Mouse (Mus musculus): ENCODE results near the gene Capg. TPM values are rescaled to one million over a fixed set of nuclear protein-coding genes. Genes with fewer than 3 reads are reported as not detected.

Gene Capg
- polyA plus RNA-seq, 1 experiment from 2014 or later, result 27.2 TPM

- no peak overlapping the region for H3K9ac ChIP-seq (ENCODE audit: low read length)
- no peak overlapping the region for H3K27ac ChIP-seq (replicated peaks in 1 of 2; ENCODE audit: control insufficient read depth in 1 of 2, insufficient read depth in 1 of 2, low read depth in 2 of 2, low read length in 2 of 2)
- no peak overlapping the region for H3K4me3 ChIP-seq (ENCODE audit: control insufficient read depth in 1 of 2, insufficient read depth in 1 of 2, low read depth in 1 of 2, low read length in 2 of 2)
- no peak for ATAC-seq (ENCODE audit: insufficient number of reproducible peaks, insufficient read depth, low FRiP score, low read depth)
- H3K27me3 ChIP-seq (ENCODE audit: control insufficient read depth, insufficient read depth, low read length), result no peaks in the 10 kb centered on the region
- 97% methylated on average over 5 of the region's 5 CpGs for WGBS
- H3K4me1 ChIP-seq (ENCODE audit: control insufficient read depth in 2 of 2, insufficient read depth in 2 of 2, low read length in 2 of 2), result peaks cover 9 to 11% of the 10 kb centered on the region in 2 experiments; a peak in 3 of 4 replicates
- no peak overlapping the region for H3K4me2 ChIP-seq (ENCODE audit: low read length)
- H3K9me3 ChIP-seq (ENCODE audit: control insufficient read depth, low read length), result no peaks in the 10 kb centered on the region
- no peaks in the 10 kb centered on the region for H3K36me3 ChIP-seq (ENCODE audit: control insufficient read depth, insufficient read depth, low read length)
Observed at GRCm38 (mm10) chr6:72520904-72521303, 23.3 kb upstream of the Capg start.

- H3K9ac ChIP-seq (ENCODE audit: low read length), result no peak within 1 kb of the TSS
- H3K27ac ChIP-seq (replicated peaks in 1 of 2; ENCODE audit: control insufficient read depth in 1 of 2, insufficient read depth in 1 of 2, low read depth in 2 of 2, low read length in 2 of 2), result no peak within 1 kb of the TSS
- H3K27me3 ChIP-seq (ENCODE audit: control insufficient read depth, insufficient read depth, low read length), result no peaks in the 10 kb centered on the region
- 86% methylated on average over 5 of the region's 5 CpGs for WGBS
- no peak within 1 kb of the TSS for H3K4me2 ChIP-seq (ENCODE audit: low read length)
- no peaks in the 10 kb centered on the region for H3K9me3 ChIP-seq (ENCODE audit: control insufficient read depth, low read length)
- H3K36me3 ChIP-seq (ENCODE audit: control insufficient read depth, insufficient read depth, low read length), result no peaks in the 10 kb centered on the region
- peaks cover 9 to 11% of the 10 kb centered on the region in 2 experiments; a peak in 3 of 4 replicates for H3K4me1 ChIP-seq (ENCODE audit: control insufficient read depth in 2 of 2, insufficient read depth in 2 of 2, low read length in 2 of 2)
- no peak for ATAC-seq (ENCODE audit: insufficient number of reproducible peaks, insufficient read depth, low FRiP score, low read depth)
- H3K4me3 ChIP-seq (ENCODE audit: control insufficient read depth in 1 of 2, insufficient read depth in 1 of 2, low read depth in 1 of 2, low read length in 2 of 2), result no peak within 1 kb of the TSS
Observed at GRCm38 (mm10) chr6:72521607-72522006, 22.6 kb upstream of the Capg start, which contains the start of gene Sh2d6. Gene Sh2d6 (minus strand): TSS chr6:72521707.

- Histone ChIP-seq H3K9ac (ENCODE audit: low read length) (no peak overlapping the region), H3K27me3 (ENCODE audit: control insufficient read depth, insufficient read depth, low read length) (no peaks in the 10 kb centered on the region), H3K27ac (replicated peaks in 1 of 2; ENCODE audit: control insufficient read depth in 1 of 2, insufficient read depth in 1 of 2, low read depth in 2 of 2, low read length in 2 of 2) (no peak overlapping the region), H3K9me3 (ENCODE audit: control insufficient read depth, low read length) (no peaks in the 10 kb centered on the region), H3K4me1 (ENCODE audit: control insufficient read depth in 2 of 2, insufficient read depth in 2 of 2, low read length in 2 of 2) (peaks cover 9 to 11% of the 10 kb centered on the region in 2 experiments; a peak in 3 of 4 replicates), H3K4me2 (ENCODE audit: low read length) (no peak overlapping the region), H3K4me3 (ENCODE audit: control insufficient read depth in 1 of 2, insufficient read depth in 1 of 2, low read depth in 1 of 2, low read length in 2 of 2) (no peak overlapping the region), H3K36me3 (ENCODE audit: control insufficient read depth, insufficient read depth, low read length) (no peaks in the 10 kb centered on the region)
- 72% methylated on average over 5 of the region's 5 CpGs for WGBS
- ATAC-seq (ENCODE audit: insufficient number of reproducible peaks, insufficient read depth, low FRiP score, low read depth), result no peak
Observed at GRCm38 (mm10) chr6:72522288-72522687, 21.9 kb upstream of the Capg start.

- Histone ChIP-seq H3K9me3 (ENCODE audit: control insufficient read depth, low read length) (no peaks in the 10 kb centered on the region), H3K36me3 (ENCODE audit: control insufficient read depth, insufficient read depth, low read length) (no peaks in the 10 kb centered on the region), H3K27me3 (ENCODE audit: control insufficient read depth, insufficient read depth, low read length) (no peaks in the 10 kb centered on the region), H3K4me2 (ENCODE audit: low read length) (no peak overlapping the region), H3K4me3 (ENCODE audit: control insufficient read depth in 1 of 2, insufficient read depth in 1 of 2, low read depth in 1 of 2, low read length in 2 of 2) (no peak overlapping the region), H3K27ac (replicated peaks in 1 of 2; ENCODE audit: control insufficient read depth in 1 of 2, insufficient read depth in 1 of 2, low read depth in 2 of 2, low read length in 2 of 2) (no peak overlapping the region), H3K9ac (ENCODE audit: low read length) (no peak overlapping the region), H3K4me1 (ENCODE audit: control insufficient read depth in 2 of 2, insufficient read depth in 2 of 2, low read length in 2 of 2) (peaks cover 9 to 11% of the 10 kb centered on the region in 2 experiments; a peak in 3 of 4 replicates)
- WGBS, result 66% methylated on average over 4 of the region's 4 CpGs
- no peak for ATAC-seq (ENCODE audit: insufficient number of reproducible peaks, insufficient read depth, low FRiP score, low read depth)
Observed at GRCm38 (mm10) chr6:72523222-72523621, 21.0 kb upstream of the Capg start.

- ATAC-seq (ENCODE audit: insufficient number of reproducible peaks, insufficient read depth, low FRiP score, low read depth), result no peak
- Histone ChIP-seq H3K4me3 (ENCODE audit: control insufficient read depth in 1 of 2, insufficient read depth in 1 of 2, low read depth in 1 of 2, low read length in 2 of 2) (no peak overlapping the region), H3K9me3 (ENCODE audit: control insufficient read depth, low read length) (no peaks in the 10 kb centered on the region), H3K27ac (replicated peaks in 1 of 2; ENCODE audit: control insufficient read depth in 1 of 2, insufficient read depth in 1 of 2, low read depth in 2 of 2, low read length in 2 of 2) (no peak overlapping the region), H3K36me3 (ENCODE audit: control insufficient read depth, insufficient read depth, low read length) (no peaks in the 10 kb centered on the region), H3K4me2 (ENCODE audit: low read length) (no peak overlapping the region), H3K9ac (ENCODE audit: low read length) (no peak overlapping the region), H3K27me3 (ENCODE audit: control insufficient read depth, insufficient read depth, low read length) (no peaks in the 10 kb centered on the region), H3K4me1 (ENCODE audit: control insufficient read depth in 2 of 2, insufficient read depth in 2 of 2, low read length in 2 of 2) (peaks cover 9 to 11% of the 10 kb centered on the region in 2 experiments; a peak in 3 of 4 replicates)
- 70% methylated on average over 2 of the region's 2 CpGs for WGBS
Observed at GRCm38 (mm10) chr6:72524160-72524559, 20.0 kb upstream of the Capg start.

- Histone ChIP-seq H3K36me3 (ENCODE audit: control insufficient read depth, insufficient read depth, low read length) (no peaks in the 10 kb centered on the region), H3K9me3 (ENCODE audit: control insufficient read depth, low read length) (no peaks in the 10 kb centered on the region), H3K4me1 (ENCODE audit: control insufficient read depth in 2 of 2, insufficient read depth in 2 of 2, low read length in 2 of 2) (no peaks in the 10 kb centered on the region), H3K27me3 (ENCODE audit: control insufficient read depth, insufficient read depth, low read length) (no peaks in the 10 kb centered on the region), H3K9ac (ENCODE audit: low read length) (no peak overlapping the region), H3K4me3 (ENCODE audit: control insufficient read depth in 1 of 2, insufficient read depth in 1 of 2, low read depth in 1 of 2, low read length in 2 of 2) (no peak overlapping the region), H3K4me2 (ENCODE audit: low read length) (no peak overlapping the region), H3K27ac (replicated peaks in 1 of 2; ENCODE audit: control insufficient read depth in 1 of 2, insufficient read depth in 1 of 2, low read depth in 2 of 2, low read length in 2 of 2) (no peak overlapping the region)
- no peak for ATAC-seq (ENCODE audit: insufficient number of reproducible peaks, insufficient read depth, low FRiP score, low read depth)
- WGBS, result 70% methylated on average over 4 of the region's 4 CpGs
Observed at GRCm38 (mm10) chr6:72527070-72527469, 17.1 kb upstream of the Capg start.

GRCm38 (mm10) chr6:72528410-72529151, 15.6 kb upstream of the Capg start:
- no peaks in the 10 kb centered on the region for H3K27me3 ChIP-seq (ENCODE audit: control insufficient read depth, insufficient read depth, low read length)
- H3K9ac ChIP-seq (ENCODE audit: low read length), result no peak overlapping the region
- no peaks in the 10 kb centered on the region for H3K9me3 ChIP-seq (ENCODE audit: control insufficient read depth, low read length)
- no peaks in the 10 kb centered on the region for H3K36me3 ChIP-seq (ENCODE audit: control insufficient read depth, insufficient read depth, low read length)
- no peak overlapping the region for H3K4me3 ChIP-seq (ENCODE audit: control insufficient read depth in 1 of 2, insufficient read depth in 1 of 2, low read depth in 1 of 2, low read length in 2 of 2)
- 69% methylated on average over 10 of the region's 10 CpGs for WGBS
- no peak overlapping the region for H3K27ac ChIP-seq (replicated peaks in 1 of 2; ENCODE audit: control insufficient read depth in 1 of 2, insufficient read depth in 1 of 2, low read depth in 2 of 2, low read length in 2 of 2)
- no peak for ATAC-seq (ENCODE audit: insufficient number of reproducible peaks, insufficient read depth, low FRiP score, low read depth)
- H3K4me2 ChIP-seq (ENCODE audit: low read length), result no peak overlapping the region
- peaks cover 0 to 2% of the 10 kb centered on the region in 2 experiments; a peak in 1 of 4 replicates for H3K4me1 ChIP-seq (ENCODE audit: control insufficient read depth in 2 of 2, insufficient read depth in 2 of 2, low read length in 2 of 2)
